Mouse (Mus musculus): ENCODE measurements around the gene Capn1. TPM values are rescaled to one million over a fixed set of nuclear protein-coding genes. Genes with fewer than 3 reads are reported as not detected.
"Not testable (repeated sequence)": the region's sequence is repeated elsewhere in the genome, so short reads cannot be mapped to it uniquely, and the experiment has no call there.

Capn1 gene
- 10 to 100 TPM; 28.2 to 43.0 (median 35.8) TPM for total RNA-seq (2022)

DNA sequence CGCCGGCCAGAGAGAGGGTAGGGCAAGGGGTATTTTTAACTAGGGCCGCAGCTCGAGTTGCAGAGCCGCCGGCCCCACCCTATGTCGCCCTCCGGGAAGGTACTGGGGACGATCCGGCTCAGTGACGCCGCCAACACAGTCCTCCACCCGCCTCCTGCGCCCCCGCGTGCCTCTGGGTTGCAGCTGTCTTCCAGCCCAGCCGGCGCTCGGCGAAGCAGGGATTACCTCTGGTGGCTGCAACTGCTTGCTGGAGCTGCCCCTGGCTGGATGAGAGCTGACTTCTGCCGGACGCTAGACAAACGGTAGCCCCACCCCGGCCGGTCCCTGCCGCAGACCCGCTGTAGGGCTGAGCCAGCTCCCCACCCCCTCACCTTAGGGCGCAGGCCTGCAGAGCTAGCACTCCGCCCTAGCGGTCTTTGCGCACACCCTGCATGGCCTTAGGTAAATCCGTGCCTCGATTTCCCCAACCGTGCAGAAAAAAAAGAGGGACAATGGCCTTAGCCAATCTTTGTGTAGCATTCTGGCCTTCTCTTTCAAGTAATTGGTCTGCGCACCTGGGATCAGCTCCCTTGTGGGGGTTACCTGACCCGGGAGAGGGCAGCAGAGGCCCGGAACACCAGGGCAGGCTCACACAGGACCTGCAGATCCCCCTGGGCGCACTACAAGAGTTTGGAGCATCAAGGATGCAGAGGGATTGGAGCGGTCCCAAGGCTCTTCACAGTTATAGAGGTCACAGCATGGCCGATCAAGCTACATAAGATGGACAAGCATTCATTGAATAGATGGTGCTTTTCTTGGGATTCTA lies at the start of gene Capn1:
Gene Capn1 (minus strand): TSS at position 387 of the 805 bp plus-strand sequence.
- DNase-seq (ENCODE audit: low spot score): peak; percentile 55

DNA sequence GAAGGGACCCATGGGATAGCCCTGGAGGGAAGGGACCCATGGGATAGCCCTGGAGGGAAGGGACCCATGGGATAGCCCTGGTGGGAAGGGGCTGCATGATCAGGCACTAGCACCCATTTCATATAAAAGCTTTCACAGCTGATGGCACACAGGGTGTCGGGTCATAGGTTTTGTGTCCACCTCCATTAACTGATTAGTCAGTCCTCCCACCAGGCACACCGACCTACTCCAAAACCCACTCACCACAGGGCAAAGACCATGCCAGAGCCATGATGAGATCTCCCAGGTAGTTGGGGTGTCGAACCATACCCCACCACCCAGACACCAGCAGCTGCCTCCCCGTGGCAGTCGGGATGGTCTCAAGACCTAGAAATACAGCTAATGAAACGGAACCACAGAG lies 47.4 kb upstream of the Capn1 start:
- no peak for DNase-seq (ENCODE audit: low spot score)

DNA sequence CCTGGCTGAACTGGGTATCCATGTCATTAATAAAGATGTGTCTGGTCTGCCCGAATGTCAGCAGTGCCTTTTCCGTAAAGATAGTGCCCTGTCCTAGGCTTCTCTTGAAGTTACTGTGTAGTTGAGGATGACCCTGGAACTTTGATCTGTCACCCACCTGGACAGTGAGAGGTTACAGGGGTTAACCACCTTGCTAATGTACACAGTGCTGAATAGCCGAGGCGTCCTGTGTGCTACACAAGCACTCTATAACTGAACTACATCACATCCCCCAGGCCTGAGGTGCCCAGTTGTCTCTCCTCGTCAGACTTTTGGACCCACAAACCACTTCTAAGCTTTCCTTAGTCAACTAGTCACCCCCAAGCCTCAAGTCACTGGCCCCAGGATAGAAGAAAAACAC lies 46.7 kb upstream of the Capn1 start:
- no peak for DNase-seq (ENCODE audit: low spot score)

DNA sequence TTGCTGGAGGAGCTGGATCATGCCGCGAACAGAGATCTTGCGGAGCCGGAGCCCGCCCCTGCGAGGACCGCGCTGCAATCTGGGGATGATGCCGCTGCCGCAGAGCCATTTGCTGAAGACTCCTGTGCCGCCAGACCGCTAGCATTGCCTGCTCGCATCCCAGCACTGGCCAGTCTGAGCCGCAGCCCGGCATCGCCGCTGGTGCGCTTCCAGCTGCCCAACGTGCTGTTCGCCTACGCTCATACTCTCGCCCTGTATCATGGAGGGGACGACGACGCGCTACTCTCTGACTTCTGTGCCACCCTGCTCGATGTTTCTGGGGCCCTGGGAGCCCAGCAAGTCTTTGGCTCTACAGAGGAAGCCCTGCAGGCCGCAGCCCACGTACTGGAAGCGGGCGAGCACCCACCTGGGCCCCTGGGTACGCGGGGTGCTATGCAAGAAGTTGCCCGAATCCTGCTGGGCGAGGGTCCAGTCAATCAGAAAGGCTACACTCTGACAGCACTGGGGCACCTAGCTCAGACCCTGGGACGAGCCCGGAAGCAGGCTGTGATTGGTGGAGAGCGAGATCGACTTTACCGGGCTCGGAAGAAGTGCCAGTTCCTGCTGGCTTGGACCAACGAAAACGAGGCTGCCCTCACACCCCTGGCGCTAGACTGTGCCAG lies 46.1 kb upstream of the Capn1 start:
- DNase-seq (ENCODE audit: low spot score): no peak

DNA sequence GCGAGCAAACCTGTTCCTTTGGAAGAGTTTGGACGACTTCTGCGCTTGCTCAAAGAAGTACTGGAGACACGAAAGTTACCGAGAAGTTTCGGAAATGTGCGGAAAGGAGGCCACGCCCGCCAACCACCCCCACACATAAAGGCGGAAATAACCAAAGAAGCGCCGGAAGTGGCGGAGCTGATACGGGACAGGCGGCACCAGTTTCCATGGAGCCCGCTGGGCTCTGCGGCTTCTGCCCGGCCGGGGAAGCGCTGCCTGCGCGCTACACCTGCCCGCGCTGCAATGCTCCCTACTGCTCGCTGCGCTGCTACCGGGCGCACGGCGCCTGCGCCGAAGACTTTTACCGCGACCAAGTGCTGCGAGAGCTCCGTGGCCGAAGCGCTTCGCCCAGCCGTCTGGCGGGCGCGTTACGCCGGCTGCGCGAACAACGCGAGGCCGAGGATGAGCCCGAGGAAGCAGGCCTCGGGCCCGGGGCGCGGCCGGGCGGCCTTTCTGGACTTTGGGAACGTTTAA lies 45.4 kb upstream of the Capn1 start, which contains the start of gene Znhit2:
Gene Znhit2 (plus strand): TSS at position 172 of the 513 bp plus-strand sequence.
- DNase-seq (ENCODE audit: low spot score): peak; percentile 97

DNA sequence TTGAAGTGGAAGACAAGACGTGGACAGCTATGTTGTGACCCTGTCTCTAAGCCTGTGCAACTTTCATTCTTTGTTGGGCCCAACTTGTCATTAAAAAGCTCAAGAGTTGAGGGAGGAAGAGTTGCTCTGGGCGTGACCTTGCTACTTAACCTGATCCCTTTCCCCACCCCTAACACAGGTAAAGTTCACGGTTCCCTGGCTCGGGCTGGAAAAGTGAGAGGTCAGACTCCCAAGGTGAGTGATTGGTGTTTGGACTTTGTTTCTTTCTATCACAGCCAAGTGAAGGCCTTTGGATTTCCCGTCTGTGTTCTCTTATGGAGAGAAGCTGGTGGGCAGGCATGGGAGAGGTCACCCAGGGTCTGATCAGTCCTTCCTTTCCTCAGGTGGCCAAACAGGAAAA lies 43.3 kb upstream of the Capn1 start:
- no peak for DNase-seq (ENCODE audit: low spot score)

DNA sequence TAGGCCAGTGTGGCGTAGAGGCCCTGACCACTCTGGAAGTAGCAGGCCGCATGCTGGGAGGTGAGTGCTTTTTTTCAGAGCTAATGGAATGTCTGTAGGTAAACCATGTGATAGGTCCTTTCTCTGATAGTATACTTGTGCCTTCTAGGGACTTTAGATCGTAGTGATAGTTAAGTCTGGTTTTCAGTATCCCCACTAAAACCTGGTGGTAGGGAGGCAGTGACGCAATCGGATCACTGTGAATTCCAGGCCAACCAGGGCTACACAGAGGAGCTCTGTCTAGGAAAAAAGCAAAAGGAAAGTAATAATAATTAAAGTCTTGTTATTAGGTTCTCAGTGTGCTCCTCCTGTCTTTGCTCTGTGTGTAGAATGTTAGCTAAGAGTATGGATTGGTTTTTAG lies 42.8 kb upstream of the Capn1 start:
- DNase-seq (ENCODE audit: low spot score): no peak

DNA sequence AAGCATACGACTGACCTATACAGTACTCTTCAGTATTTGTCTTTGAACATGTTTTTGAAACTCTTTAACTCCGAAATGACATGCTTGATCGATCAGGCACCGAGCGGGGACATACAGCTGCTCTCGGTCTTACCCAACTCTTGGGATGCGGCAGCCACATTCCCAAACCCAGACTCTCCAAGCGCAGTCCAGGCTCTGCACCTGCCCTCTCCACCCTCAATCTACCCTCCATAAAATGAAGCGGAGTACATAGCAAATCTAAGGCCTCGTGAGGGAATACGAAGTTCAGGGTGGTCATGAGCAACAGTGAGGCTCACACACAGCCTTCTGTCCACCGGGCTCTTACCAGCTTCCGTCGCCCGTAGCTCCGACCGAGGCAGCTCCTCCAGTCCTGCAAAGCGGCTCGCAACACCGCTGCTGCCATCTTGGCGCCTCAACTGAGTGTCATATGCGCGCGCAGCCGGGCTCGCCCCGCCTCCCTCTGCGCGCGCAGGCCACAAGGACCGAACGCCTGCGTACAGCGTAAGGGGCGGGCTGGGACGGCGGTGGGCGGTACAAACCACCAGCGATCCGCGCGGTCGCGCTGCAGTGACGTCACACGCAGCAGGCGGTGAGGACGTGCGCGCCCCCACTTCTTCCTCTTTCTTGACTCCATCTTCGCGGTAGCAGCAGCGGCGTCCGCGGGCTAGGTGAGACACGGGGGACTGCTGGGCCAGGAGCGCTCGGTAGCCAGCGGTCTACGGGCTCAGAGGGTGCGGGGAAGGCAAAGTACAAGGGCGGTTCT lies 41.8 kb upstream of the Capn1 start, which contains the start of the genes Mrpl49 and Fau:
Gene Mrpl49 (minus strand): TSS at position 473 of the 784 bp plus-strand sequence.
Gene Fau (plus strand): TSS at position 532 of the 784 bp plus-strand sequence.
- peak; percentile 98 for DNase-seq (ENCODE audit: low spot score)

DNA sequence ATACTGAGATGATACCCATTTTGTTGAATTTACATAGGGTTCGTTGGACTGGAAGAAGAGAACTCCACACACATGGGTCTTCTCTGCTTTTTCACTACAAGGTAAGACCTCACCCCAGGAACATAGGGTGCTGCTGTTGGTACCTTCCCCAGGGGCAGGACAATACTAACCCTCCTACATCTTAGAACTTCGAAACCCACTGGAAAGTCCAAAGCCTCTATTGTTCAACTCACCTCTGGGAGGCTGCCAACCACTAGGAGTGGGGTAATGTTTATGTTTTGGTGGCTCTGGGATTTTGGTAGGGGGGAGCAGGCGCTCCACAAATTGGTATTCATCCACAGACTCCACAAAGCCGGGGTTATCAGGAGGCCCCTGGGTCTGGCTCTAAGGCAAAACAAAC lies 41.0 kb upstream of the Capn1 start:
- no peak for DNase-seq (ENCODE audit: low spot score)

DNA sequence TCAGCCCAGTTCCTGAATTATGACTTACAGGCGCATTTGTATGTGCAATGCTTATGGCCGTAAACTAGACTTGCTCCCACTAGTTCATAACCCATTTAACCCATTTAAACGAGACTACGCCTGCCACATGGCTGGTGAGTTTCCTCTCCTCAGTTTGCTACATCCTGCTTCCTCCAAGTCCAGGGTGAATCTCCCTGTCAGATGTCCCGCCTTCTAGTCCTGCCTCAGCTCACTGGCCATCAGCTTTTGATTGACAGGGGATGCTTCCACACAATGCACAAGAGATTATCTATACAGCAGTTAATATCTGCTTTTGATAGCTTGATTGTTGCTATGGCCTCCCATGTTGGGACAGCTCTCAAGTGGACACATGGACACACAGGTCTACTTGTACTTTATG lies 38.6 kb upstream of the Capn1 start:
- DNase-seq (ENCODE audit: low spot score): no peak

DNA sequence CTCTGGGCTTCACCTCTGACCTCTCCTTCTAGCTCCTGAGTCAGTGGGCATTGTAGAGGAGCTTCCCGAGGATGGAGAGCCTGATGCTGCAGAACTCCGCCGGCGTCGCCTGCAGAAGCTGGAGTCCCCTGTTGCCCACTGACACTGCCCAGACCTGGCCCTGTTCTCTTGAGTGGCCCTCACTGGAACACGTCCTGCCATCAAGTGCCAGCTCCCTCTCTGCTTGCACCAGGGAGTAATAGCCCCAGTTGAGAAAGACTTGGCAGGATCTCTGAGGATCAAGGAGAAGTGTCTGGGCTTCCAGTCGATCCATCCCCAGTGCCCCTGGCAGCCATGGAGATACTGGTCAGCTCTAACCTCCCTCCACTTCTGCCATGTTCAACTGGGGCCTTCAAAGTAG lies 36.8 kb upstream of the Capn1 start:
- no peak for DNase-seq (ENCODE audit: low spot score)

DNA sequence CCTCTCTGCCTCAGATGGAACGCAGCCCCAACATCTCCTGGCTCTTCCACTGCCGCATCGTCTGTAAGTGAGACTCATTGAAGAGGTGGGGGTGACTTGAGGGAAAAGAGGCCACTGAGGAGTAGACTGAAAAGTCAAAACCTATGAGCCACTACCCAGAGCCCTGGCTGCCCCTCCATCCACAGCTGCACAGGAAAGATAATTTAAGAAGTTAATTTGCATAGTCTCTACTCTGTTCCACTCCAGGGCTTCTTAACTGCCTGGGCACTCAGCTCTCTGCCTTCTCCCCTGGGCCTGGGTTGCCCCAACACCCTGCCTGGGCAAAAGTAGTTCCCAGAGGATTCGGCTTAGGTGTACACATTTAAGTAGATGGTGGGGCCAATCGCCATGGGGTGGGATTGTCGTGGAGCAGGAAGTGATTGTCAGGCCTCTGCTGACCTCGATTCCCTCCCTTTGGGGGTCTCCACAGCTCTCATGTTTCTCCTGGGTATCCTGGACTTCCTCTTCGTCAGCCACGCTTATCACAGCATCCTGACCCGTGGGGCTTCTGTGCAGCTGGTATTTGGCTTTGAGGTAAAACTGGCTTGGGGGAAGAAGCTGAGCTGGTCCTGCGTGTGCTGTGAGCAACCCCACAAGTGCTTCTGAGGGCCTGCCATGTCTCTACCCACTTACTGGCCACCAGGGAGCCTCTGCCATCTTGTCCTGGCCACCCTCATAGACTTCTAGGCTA lies 33.1 kb upstream of the Capn1 start:
- DNase-seq (ENCODE audit: low spot score): no peak

DNA sequence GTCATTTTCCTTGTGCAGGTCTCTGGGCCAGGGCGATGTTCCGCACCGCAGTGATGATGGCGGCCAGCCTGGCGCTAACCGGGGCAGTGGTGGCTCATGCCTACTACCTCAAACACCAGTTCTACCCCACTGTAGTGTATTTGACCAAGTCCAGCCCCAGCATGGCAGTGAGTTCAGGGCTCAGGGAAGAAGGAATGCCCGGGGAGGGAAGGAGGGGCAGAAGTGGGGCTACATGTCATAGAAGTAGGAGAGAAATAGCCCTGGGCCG lies 32.1 kb upstream of the Capn1 start:
- no peak for DNase-seq (ENCODE audit: low spot score)

DNA sequence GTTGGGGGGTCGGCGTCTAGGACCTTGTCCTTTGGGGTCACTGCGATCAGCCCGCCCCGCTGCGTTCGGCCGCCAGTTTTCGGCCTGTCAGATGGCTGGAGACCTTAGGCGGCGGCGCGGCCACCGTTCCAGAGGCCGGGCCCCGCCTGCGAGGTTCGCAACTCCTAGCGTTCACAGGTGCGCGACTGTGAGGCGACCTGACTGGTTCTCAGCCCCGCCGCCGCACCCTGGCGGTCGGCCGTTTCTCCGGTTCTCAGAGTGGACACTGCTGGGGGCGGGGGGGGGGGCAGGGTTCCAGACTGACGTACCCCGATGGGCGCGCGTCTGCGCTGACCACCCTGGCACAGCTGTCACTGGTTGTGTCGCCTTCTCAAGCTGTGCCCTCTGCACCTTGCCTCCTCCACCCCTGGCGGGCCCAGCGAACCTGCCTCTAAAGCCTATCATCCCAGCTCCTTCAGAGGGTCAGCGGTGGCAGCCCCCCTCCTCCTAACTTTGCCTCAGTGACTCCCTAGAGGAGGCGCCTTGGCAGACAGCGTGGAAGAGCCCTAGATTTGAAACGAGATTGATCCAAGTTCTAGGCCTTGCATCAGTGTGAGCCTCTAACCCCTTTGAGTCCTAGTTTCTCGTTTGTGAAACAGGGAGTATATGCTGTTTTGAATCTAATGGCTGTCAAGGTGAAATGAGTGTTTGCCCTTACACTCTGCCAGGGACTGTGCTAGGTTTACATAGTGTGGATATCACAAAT lies 31.6 kb upstream of the Capn1 start:
- no peak for DNase-seq (ENCODE audit: low spot score)

DNA sequence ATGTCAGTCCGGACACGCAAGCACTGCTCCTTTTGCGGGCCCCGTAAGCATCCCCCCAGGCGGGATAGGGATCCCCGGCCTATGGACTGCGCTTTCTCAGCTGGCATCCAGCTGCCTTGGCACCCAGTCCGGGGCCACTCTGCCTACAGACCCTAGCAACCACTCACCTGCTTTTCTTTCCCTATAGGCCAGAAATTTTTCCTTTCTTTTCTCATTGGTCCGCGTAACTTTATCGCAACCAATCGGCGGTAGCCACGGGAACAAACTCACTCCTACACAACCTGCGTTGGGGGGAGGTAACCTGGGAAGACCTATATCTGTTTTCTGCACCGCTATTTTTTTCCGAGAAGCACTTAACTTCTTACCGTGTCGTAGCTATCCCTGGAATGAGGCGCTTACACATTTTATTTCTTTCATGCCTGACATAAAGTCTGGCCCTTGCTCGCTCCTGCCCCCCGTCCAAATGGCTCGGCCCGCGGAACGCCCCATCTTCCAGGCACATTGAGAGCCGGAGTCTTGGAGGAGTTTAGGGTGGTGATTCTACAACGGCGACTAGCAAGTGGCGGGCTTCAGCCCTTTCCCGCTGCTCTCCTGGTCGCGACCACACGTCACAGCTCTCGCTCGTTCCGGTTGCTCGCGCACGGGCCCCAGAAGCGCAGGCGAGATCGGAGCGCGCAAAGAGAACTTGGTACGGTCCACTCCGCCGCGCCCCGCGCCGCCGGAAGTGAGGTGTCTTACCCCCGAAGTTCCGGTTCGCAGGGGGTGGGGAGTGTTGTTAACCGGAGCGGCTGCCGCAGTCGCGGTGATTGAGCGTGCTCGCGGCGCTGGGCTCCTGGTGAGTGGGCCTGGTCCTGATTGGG lies 30.8 kb upstream of the Capn1 start, which contains the start of gene Syvn1:
Gene Syvn1 (plus strand): TSS at position 283 of the 860 bp plus-strand sequence.
- DNase-seq (ENCODE audit: low spot score): peak; percentile 97

DNA sequence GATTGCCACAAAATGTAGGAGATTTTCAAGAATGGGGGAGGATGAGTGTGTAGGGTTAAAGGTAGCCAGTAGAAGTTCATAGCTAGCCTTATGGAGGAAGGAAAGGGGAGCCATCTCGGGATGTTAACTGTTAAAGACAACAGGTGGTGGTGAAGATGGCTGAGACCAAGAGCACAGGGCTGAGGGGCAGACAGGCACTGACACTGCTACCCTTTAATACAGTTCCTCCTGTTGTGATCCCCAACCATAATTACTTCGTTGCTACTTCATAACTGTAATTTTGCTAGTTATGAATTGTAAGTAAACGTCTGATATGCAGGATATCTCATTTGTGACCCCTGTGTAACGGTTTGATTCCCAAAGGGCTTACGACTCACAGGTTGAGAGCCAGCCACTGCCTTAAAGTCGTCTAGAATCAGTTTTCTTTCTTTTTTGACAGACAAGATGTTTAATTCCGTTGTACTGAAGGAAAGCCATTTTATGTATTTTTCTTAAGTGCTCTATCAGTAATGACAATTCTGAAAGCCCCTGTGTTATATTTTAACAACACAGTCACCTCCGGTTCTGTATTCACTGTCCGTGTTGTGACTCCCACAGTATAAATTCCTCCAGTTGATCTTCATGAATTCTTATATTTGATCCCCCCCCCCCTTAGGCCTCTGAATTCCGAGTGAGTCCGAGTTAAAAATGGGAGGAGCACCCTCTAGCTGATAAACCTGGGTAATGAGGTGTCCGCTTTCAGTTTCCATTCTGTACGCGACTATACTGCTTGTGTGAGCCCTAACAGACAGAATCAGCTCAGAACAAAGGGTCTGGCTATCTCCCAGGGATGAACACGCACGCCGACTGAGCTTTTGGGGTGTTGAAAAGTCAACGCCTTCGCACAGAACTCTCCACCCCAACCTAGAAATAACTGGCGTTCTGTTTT lies 29.9 kb upstream of the Capn1 start:
- no peak for DNase-seq (ENCODE audit: low spot score)

DNA sequence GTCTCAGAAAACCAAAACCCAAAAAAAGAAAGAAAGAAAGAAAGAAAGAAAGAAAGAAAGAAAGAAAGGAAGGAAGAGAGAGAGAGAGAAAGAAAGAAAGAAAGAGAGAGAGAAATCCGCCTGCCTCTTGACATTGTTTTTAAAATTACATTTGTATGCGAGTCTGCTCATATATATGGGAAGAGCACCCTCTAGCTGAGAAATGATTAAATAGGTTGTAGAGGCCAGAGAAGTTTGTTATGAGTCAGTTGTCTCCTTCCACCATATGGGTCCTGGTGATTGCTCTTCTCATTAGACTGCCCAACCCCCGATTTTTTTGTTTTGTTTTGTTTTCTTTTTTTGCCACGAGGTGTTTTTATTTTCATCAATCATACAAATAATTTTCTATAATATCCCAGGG lies 28.4 kb upstream of the Capn1 start:
- not testable (repeated sequence) for DNase-seq (ENCODE audit: low spot score)

DNA sequence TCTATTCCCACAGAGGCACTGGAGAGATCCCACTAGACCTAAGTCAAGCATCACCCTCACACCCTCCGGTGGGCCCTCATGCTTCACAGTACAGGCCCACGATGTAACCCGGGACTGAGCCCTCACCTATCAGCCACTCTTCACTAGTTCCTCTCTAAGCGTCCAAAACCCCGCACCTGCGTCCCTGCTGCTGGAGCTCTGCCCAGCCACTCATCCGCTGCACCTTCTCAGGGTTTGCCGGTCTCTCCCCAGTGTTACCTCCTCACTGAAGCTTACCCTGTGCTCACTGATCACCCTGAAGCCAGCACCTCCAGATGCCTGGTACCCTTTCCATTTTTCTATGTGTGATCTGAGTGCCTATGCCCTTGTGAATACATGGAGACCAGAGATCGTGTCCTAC lies 26.6 kb upstream of the Capn1 start:
- DNase-seq (ENCODE audit: low spot score): no peak

DNA sequence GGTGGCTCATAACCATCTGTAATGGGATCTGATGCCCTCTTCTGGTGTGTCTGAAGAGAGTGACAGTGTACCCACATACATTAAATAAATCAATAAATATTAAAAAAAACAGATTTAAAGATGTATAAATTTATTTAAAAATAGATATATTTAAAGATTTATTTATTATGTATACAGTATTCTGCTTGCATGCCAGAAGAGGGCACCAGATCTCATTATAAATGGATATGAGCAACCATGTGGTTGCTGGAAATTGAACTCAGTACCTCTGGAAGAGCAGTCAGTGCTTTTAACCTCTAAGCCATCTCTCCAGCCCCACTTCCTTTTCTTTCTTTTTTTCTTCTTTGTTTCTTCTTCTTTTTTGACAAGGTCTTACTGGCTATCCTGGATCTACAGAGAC lies 24.3 kb upstream of the Capn1 start:
- no peak for DNase-seq (ENCODE audit: low spot score)
